Mouse (Mus musculus) thymus, adult 2 months (tissue): ENCODE data around the gene Epha7. TPM values are rescaled to one million over a fixed set of nuclear protein-coding genes. Genes with fewer than 3 reads are reported as not detected.

Source experiments
- DNase-seq: peaks from one replicate; pipeline ENCODE4 v3.0.0; 2021
- H3K27ac ChIP-seq: fragments of 200-500 bp; 2 replicates; pipeline ENCODE4 v1.5.1; 2012; ENCODE audit warnings: low read length, control low read depth; ENCODE audit not compliant: control insufficient read depth, insufficient read depth
- H3K27me3 ChIP-seq: fragments of 200-500 bp; 2 replicates; pipeline ENCODE4 v1.6.1; 2012; ENCODE audit warnings: mild to moderate bottlenecking, low read length, moderate library complexity, mixed read lengths; ENCODE audit not compliant: control insufficient read depth, insufficient read depth
- H3K36me3 ChIP-seq: fragments of 200-500 bp; 2 replicates; pipeline ENCODE4 v1.6.1; 2012; ENCODE audit warnings: mild to moderate bottlenecking, low read length, moderate library complexity; ENCODE audit not compliant: control insufficient read depth, insufficient read depth
- H3K4me1 ChIP-seq: fragments of 200-500 bp; replicated peaks from 2 replicates; pipeline ENCODE4 v1.6.1; 2012; ENCODE audit warnings: low read length; ENCODE audit not compliant: control insufficient read depth, insufficient read depth
- H3K4me3 ChIP-seq: fragments of 200-500 bp; 2 replicates; pipeline ENCODE4 v1.5.1; 2012; ENCODE audit warnings: mild to moderate bottlenecking, low read length, control low read depth, moderate library complexity; ENCODE audit not compliant: control insufficient read depth, insufficient read depth
- CTCF ChIP-seq: fragments of 200-500 bp; IDR thresholded peaks from 2 replicates; pipeline ENCODE4 v1.5.1; 2012; ENCODE audit warnings: mild to moderate bottlenecking, control low read depth, low read length, moderate library complexity, borderline replicate concordance; ENCODE audit not compliant: control insufficient read depth, poor library complexity, insufficient read depth; ENCODE audit errors: extremely low read depth
- POLR2A ChIP-seq: fragments of 200-500 bp; IDR thresholded peaks from 2 replicates; pipeline ENCODE4 v1.6.1; 2012; ENCODE audit warnings: mild to moderate bottlenecking, low read length, control low read depth, moderate library complexity; ENCODE audit not compliant: control insufficient read depth, poor library complexity, insufficient read depth; ENCODE audit errors: extremely low read depth
- WGBS: fragments of 180-500 bp; shearing (Covaris S2); methylation state at CpG from one replicate; pipeline ENCODE4 v1.1.7; 2018; 5-methylcytosine and 5-hydroxymethylcytosine counted together
- polyA plus RNA-seq: library from polyadenylated mRNA; depleted of rRNA; stranded (reverse); fragments of >200 nt; gene quantifications from 2 replicates; pipeline ENCODE4 v1.2.3, GENCODE M21; 2012

Gene Epha7
- polyA plus RNA-seq, 1 experiment, result 0.16 TPM

GRCm38 (mm10) chr4:28912028-28912427 lies 99.1 kb downstream of the Epha7 start:
- no peak for DNase-seq
- no peak overlapping the region for H3K27ac ChIP-seq
- no peaks in the 10 kb centered on the region for H3K4me1 ChIP-seq
- 17% methylated on average over 2 of the region's 2 CpGs for WGBS
- H3K4me3 ChIP-seq, result no peak overlapping the region
- H3K36me3 ChIP-seq, result no peaks in the 10 kb centered on the region
- H3K27me3 ChIP-seq, result no peaks in the 10 kb centered on the region
- TF ChIP-seq CTCF (no peak), POLR2A (no peak)

GRCm38 (mm10) chr4:28913613-28914012 lies 100.7 kb downstream of the Epha7 start:
- no peak overlapping the region for H3K4me3 ChIP-seq
- no peak overlapping the region for H3K27ac ChIP-seq
- H3K27me3 ChIP-seq, result no peaks in the 10 kb centered on the region
- WGBS, result 79% methylated on average over 2 of the region's 2 CpGs
- no peaks in the 10 kb centered on the region for H3K4me1 ChIP-seq
- TF ChIP-seq CTCF, result no peak
- no peak for TF ChIP-seq POLR2A
- H3K36me3 ChIP-seq, result no peaks in the 10 kb centered on the region
- no peak for DNase-seq

GRCm38 (mm10) chr4:28920645-28921044 lies 107.7 kb downstream of the Epha7 start:
- Histone ChIP-seq H3K27ac (no peak overlapping the region), H3K4me1 (no peaks in the 10 kb centered on the region), H3K27me3 (no peaks in the 10 kb centered on the region), H3K4me3 (no peak overlapping the region), H3K36me3 (no peaks in the 10 kb centered on the region)
- TF ChIP-seq CTCF (no peak), POLR2A (no peak)
- no peak for DNase-seq
- 94% methylated on average over 6 of the region's 6 CpGs for WGBS

GRCm38 (mm10) chr4:28926072-28926471 lies 113.1 kb downstream of the Epha7 start:
- H3K4me1 ChIP-seq, result no peaks in the 10 kb centered on the region
- no peaks in the 10 kb centered on the region for H3K36me3 ChIP-seq
- H3K4me3 ChIP-seq, result no peak overlapping the region
- DNase-seq, result no peak
- WGBS, result 93% methylated on average over 4 of the region's 4 CpGs
- TF ChIP-seq CTCF (no peak), POLR2A (no peak)
- H3K27ac ChIP-seq, result no peak overlapping the region
- no peaks in the 10 kb centered on the region for H3K27me3 ChIP-seq

GRCm38 (mm10) chr4:28933431-28933830 lies 120.5 kb downstream of the Epha7 start:
- WGBS, result 49% methylated on average over 4 of the region's 4 CpGs
- H3K27me3 ChIP-seq, result no peaks in the 10 kb centered on the region
- DNase-seq, result no peak
- H3K4me3 ChIP-seq, result no peak overlapping the region
- H3K4me1 ChIP-seq, result no peaks in the 10 kb centered on the region
- no peak for TF ChIP-seq CTCF
- no peak overlapping the region for H3K27ac ChIP-seq
- no peaks in the 10 kb centered on the region for H3K36me3 ChIP-seq

- no peak for TF ChIP-seq CTCF
- no peak for TF ChIP-seq POLR2A
- WGBS, result 97% methylated on average over 10 of the region's 10 CpGs
- H3K27me3 ChIP-seq, result no peaks in the 10 kb centered on the region
Measured at GRCm38 (mm10) chr4:28934802-28935201, 121.9 kb downstream of the Epha7 start.

GRCm38 (mm10) chr4:28935567-28935966 lies 122.6 kb downstream of the Epha7 start:
- no peak for DNase-seq
- 92% methylated on average over 11 of the region's 11 CpGs for WGBS
- TF ChIP-seq CTCF (no peak), POLR2A (no peak)
- Histone ChIP-seq H3K4me3 (no peak overlapping the region), H3K27ac (no peak overlapping the region), H3K4me1 (no peaks in the 10 kb centered on the region), H3K36me3 (no peaks in the 10 kb centered on the region), H3K27me3 (no peaks in the 10 kb centered on the region)

More at GRCm38 (mm10) chr4:28934802-28935201, 121.9 kb downstream of the Epha7 start:
- Histone ChIP-seq H3K36me3 (no peaks in the 10 kb centered on the region), H3K27ac (no peak overlapping the region), H3K4me3 (no peak overlapping the region), H3K4me1 (no peaks in the 10 kb centered on the region)
- no peak for DNase-seq
